Mouse (Mus musculus): Measurements from ENCODE around the gene Apol8. TPM values are rescaled to one million over a fixed set of nuclear protein-coding genes. Genes with fewer than 3 reads are reported as not detected.
"Not testable (repeated sequence)": the region's sequence is repeated elsewhere in the genome, so short reads cannot be mapped to it uniquely, and the experiment has no call there.

Apol8 gene
- polyA plus RNA-seq, 1 experiment: 4.0 TPM

- not testable (repeated sequence) for DNase-seq (ENCODE audit: extremely low spot score in 1 of 2, low spot score in 1 of 2)
Measured at GRCm38 (mm10) chr15:77708936-77709335, 47.9 kb downstream of the Apol8 start.

GRCm38 (mm10) chr15:77705306-77705705 lies 51.5 kb downstream of the Apol8 start:
- not testable (repeated sequence) for DNase-seq (ENCODE audit: extremely low spot score in 1 of 2, low spot score in 1 of 2)

GRCm38 (mm10) chr15:77698656-77699055 lies 58.1 kb downstream of the Apol8 start, which contains the start of gene Apol7e:
TSS of gene Apol7e (plus strand) at chr15:77698857.
- DNase-seq (ENCODE audit: extremely low spot score in 1 of 2, low spot score in 1 of 2): not testable (repeated sequence)

Other genes starting within 250 kb of the Apol8 start
- not detected in 2 replicates for gene Apol11a, start 248.7 kb downstream of the Apol8 start, polyA plus RNA-seq (2012; rRNA removed)
- not detected in 2 replicates for gene Apol7c, start 223.7 kb downstream of the Apol8 start, polyA plus RNA-seq (2012; rRNA removed)
- not detected in 2 replicates for gene 1700025B11Rik, start 195.1 kb downstream of the Apol8 start, polyA plus RNA-seq (2012; rRNA removed)
- 0.29 and 0.60 TPM in 2 replicates for gene Apol10b, start 160.9 kb downstream of the Apol8 start, polyA plus RNA-seq (2012; rRNA removed)
- not detected in 2 replicates for gene Gm36245, start 157.7 kb downstream of the Apol8 start, polyA plus RNA-seq (2012; rRNA removed)
- not detected in 2 replicates for gene Apol11b, start 113.7 kb downstream of the Apol8 start, polyA plus RNA-seq (2012; rRNA removed)
- gene Apol7e, start 58.1 kb downstream of the Apol8 start, polyA plus RNA-seq (2012; rRNA removed): 0.04 and 0.11 TPM in 2 replicates
- 0.74 and 1.3 TPM in 2 replicates for gene Apol9b, start 28.0 kb downstream of the Apol8 start, polyA plus RNA-seq (2012; rRNA removed)
- 34.4 and 38.7 TPM in 2 replicates for gene Myh9, start 85.2 kb upstream of the Apol8 start, polyA plus RNA-seq (2012; rRNA removed)
- 198 and 213 TPM in 2 replicates for gene Txn2, start 172.0 kb upstream of the Apol8 start, polyA plus RNA-seq (2012; rRNA removed)
- 15.5 and 17.0 TPM in 2 replicates for gene Foxred2, start 199.7 kb upstream of the Apol8 start, polyA plus RNA-seq (2012; rRNA removed)
- 111 and 113 TPM in 2 replicates for gene Eif3d, start 213.8 kb upstream of the Apol8 start, polyA plus RNA-seq (2012; rRNA removed)

Measured in frontal cortex, adult 2 months (tissue).